Mouse (Mus musculus) cerebellum, postnatal 36 days (tissue): Measurements from ENCODE around the gene Gtdc1.
A peak's percentile ranks its signal among the peaks of the same experiment; 100 is the strongest.

ENCODE experiments used
- DNase-seq, 2 experiments: peaks; one replicate each; pipeline ENCODE4 v3.0.0; 2021 to 2022; ENCODE audit warnings: mixed read lengths in 2 of 2

The Gtdc1 gene

DNA sequence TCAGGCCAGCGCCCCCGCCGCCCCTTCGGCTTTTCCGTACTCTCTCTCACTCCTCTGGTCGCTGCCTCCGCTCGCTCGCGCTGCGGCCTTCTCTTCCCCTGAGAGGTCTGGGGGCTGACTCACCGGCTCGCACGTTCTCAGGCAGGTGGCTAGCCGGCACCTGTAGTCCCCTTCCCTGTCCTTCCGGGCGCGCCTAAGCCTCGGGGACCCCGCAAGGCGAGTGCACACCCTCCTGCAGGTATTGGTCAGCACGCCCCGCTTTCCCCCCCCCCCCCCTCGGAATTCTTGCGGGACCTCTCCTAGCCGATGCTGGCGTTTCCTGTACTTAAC, at the start of gene Gtdc1:
Gene Gtdc1, minus strand, starts transcription at position 176 of the 330 bp plus-strand sequence.
- DNase-seq = no peak

DNA sequence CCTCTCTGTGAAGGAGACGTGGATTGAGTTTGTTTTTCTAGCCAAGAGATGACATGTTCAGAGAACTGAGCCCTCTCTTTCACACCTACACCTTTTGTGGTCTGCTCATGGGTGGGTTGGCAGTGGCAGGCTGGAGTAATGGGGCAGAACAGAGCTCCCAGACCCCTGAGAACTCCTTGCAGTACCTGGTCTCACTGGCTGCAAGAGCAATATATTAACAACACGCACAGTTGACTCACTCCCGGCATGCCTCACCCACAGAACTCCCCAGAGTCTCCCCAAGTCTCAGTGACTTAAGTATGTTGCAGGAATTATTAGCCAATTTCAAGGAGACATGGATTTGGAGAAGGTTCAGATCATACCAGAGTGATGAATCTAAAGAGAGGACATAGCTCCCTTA, 49.6 kb upstream of the Gtdc1 start:
- DNase-seq = no peak

- DNase-seq = no peak
Observed at GRCm38 (mm10) chr2:44976484-44976883, 49.0 kb upstream of the Gtdc1 start.

- DNase-seq = no peak
Observed at GRCm38 (mm10) chr2:44973828-44974227, 46.4 kb upstream of the Gtdc1 start.

GRCm38 (mm10) chr2:44970087-44970646, 42.7 kb upstream of the Gtdc1 start:
- DNase-seq = no peak

GRCm38 (mm10) chr2:44969640-44970039, 42.2 kb upstream of the Gtdc1 start:
- DNase-seq = no peak

GRCm38 (mm10) chr2:44969226-44969625, 41.8 kb upstream of the Gtdc1 start:
- DNase-seq = no peak

DNA sequence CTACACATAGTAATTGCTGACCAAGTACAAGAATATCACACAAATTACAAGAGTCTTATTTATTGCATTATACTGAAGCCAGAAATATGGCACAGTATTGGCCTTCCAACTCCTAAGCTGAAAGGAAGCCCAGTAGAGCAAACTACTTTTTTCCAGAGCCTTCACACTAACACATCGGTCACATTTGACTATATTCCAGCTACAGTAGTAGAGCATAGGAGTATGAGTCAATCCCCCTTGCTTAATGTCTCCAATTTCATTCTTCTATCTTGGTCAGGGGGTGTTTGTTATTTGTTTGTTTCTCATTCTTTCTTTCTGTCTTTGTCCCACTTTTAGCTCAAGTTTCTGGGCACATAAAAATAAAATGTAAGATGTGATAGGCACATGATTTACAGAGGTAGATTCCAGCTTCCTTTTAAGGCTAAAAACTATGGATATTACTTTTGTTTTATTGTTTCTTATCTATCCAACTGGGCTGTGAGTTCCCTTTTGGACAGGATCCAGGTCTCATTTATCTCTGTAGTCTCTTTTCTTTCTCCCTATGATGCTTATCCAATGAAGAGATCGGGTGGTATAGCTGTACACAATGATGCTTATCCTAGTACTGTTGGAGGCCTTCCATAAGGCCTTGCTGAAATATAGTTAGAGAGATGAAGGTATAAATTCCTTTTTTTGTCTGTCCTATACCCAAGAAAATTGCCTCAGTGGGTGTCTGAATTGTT, 38.5 kb upstream of the Gtdc1 start:
- no peak for DNase-seq

GRCm38 (mm10) chr2:44962620-44963019, 35.2 kb upstream of the Gtdc1 start:
- no peak for DNase-seq

DNA sequence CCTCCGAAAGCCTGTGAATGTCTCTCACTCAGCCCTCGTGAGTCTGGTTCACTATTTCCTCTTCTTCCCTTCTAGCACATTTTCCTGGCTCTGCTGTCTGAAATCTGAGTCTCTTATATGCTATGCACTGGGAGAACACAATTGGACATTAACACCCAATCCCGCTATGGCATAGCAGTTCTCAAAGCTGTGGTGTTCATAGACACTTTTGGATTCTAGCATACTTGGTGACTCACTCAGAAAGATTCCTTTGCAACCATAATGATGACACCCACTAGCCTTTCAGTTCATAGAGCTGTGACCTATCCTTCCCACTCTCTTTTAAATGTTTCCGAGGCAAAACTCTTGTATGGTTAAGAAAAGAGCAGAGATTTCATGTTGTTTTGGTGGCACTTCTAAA, 33.7 kb upstream of the Gtdc1 start:
- DNase-seq = no peak

DNA sequence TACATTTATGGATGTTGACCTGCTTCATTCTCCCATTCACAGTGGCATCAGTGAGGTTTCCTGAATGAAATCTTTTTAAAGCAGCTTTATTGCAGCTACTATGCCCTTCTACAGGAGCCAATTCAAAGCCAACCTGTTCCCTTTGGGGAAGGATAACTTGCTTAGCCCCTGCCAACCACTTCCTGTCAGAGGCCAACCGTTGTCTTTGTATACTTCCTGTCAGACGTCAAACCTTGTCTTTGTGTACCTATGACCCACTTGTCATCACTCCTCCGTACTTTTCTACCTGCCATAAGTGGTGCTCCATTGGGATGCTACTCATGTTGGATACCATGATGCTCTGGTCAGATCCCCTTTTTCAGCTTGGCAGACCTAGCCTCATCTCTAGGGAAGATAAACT, 33.1 kb upstream of the Gtdc1 start:
- DNase-seq = no peak

- no peak for DNase-seq
Observed at GRCm38 (mm10) chr2:44957329-44957797, 29.9 kb upstream of the Gtdc1 start.

DNA sequence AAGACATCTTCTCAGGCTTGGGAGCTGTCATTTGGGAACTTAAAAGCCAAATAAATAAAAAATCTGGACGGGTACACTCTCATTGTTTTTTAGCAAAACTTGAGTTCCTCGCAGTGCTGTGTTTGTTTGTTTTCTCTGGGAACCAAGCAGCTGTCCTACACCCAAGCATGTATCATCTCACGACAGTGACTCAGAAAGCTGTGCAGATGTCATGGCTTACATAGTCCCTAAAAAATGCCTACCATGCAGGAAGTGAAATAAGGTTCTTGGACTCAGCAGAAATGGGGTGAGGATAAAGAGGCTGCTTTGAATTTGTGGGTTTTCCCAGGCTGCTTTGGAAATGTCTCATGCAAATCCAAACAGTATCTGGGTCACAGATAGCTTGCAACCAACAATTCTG, 28.8 kb upstream of the Gtdc1 start:
- no peak for DNase-seq

- no peak for DNase-seq
Observed at GRCm38 (mm10) chr2:44955506-44955905, 28.0 kb upstream of the Gtdc1 start.

- no peak for DNase-seq
Observed at GRCm38 (mm10) chr2:44954180-44954579, 26.7 kb upstream of the Gtdc1 start.

GRCm38 (mm10) chr2:44952830-44953422, 25.5 kb upstream of the Gtdc1 start:
- DNase-seq = no peak

DNA sequence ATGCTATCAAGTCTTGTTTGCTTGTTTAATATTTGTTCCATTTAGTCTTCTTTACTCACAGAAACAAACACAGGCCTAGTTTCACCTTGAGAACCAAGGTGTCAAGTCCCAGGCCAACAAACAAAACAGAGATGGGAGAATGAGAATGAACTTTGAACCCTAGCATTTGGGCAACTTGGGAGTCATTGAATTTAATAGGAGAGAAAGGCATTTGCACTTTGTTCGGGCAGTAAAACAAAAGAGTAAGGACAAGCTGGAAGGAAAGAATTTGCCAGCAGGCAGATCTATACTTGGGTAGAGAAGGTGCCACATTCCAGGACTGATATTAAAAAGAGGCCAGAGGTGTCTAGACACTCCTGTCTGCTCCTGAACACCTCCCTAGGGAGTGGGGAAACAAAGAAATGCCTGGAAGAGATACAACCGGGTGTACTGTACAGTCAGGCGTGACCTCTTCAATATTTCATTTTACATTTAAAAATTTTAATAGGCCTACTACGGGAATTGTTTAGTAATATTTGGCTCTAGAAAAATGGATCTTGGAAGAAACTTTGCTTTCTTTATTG, 24.3 kb upstream of the Gtdc1 start:
- no peak for DNase-seq

DNA sequence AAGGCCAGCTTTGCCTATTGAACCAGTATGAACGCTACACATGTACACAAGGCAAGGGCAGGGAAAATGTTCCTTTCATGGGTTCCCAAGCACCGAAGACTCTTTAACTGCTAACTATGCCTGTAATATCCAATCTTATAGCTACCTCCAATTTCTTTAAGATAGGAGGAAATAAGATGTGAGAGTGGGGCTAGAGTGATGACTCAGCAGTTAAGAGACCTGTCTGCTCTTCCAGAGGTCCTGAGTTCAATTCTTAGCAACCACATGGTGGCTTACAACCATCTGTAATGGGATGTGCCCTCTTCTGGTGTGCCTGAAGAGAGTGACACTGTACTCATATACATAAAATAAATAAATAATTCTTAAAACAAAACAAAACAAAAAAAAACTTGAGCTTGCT, 17.2 kb upstream of the Gtdc1 start:
- DNase-seq = no peak

- no peak for DNase-seq
Observed at GRCm38 (mm10) chr2:44930951-44931350, 3.5 kb upstream of the Gtdc1 start.

- DNase-seq = no peak
Observed at GRCm38 (mm10) chr2:44928631-44929030, 1.2 kb upstream of the Gtdc1 start.

DNA sequence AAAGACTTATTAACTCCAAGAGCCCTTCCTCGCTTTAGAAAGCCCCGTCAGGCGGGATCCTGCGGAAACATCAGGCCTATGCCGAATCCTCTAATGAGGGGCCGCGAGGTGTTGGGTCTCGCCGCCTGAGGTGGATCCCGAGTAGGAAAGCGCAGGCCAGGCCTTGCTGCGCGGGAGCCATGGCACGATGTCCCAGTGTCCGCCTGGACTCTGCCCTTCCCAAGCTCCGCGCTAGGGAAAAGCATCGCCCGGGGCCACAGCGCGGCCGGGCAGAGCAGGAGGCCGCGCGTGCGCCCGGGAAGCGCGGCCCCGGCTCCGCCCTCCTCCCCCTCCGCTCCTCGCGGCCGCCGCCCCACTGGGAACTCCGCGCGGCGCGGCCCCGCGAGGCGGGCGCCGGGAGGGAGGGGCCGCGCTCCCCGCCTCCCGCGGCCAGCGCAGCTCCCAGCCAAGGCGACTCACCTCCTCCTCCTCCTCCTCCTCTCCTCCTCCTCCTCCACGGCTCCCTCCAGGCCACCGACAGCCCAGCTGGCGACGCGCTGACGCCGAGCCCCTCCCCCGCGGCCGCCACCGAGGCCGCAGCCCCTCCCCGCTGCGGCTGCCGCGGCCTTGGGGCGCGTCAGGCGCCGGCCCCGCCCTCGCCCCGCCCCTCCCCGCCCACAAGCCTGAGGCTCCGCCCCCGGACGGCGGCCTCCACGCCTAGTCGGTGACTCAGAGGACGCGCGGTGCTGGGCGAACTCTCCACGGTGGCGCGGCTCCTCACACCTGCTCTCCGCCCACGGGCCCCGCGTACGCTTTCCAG, 575 bp downstream of the Gtdc1 start:
- peak; percentile 86 to 90 for DNase-seq

GRCm38 (mm10) chr2:44926167-44926682, 1.2 kb downstream of the Gtdc1 start:
- no peak for DNase-seq

DNA sequence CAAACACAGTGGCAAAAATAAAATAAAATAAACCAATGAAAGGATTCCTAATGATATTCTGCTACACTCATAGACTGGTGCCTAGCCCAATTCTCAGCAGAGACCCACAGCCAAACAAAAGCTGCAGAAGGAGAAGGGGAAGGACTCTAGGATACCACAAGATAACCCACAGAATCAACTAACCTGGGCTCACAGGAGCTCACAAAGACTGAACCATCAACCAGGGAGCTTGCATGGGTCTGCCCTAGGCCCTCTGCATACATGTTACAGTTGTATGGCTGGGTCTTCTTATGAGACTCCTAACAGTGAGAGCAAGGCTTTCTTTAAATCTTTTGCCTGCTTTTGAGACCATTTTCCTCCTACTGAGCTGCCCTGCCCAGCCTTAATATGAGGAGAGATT, 2.8 kb downstream of the Gtdc1 start:
- no peak for DNase-seq
